Mouse (Mus musculus) lung, adult 2 months (tissue): Measurements from ENCODE around the gene Topbp1.
A peak's percentile ranks its signal among the peaks of the same experiment; 100 is the strongest.

Source experiments
- CTCF ChIP-seq: fragments of 200-500 bp; IDR thresholded peaks from 2 replicates; pipeline ENCODE4 v1.5.1; 2011; ENCODE audit warnings: mild to moderate bottlenecking, low read length, control low read depth; ENCODE audit not compliant: insufficient read depth
- POLR2A ChIP-seq: fragments of 200-500 bp; IDR thresholded peaks from 2 replicates; pipeline ENCODE4 v1.6.1; 2011; ENCODE audit warnings: low read depth, mild to moderate bottlenecking, control low read depth, low read length, borderline replicate concordance; ENCODE audit errors: extremely low read depth

DNA sequence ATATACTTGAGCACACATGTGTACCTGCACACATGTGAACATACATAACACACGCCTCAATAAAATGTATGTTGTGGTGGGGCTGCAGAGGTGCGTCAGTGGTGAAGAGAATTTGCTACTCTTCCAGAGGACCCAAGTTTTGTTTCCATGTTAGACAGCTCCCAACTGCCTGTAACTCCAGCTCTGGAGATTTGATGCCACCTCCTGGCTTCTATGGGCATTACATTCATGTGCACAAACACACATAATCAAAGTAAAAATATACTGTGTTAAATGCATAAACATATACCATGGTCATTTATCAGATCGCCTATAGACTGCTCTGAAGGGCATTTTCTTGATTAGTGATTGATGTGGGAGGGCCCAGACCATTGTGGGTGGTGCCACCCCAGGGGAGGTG, 2.3 kb upstream of the Topbp1 start:
- TF ChIP-seq CTCF (peak; percentile 44; the same call in 1 of the 2 replicates), POLR2A (no peak)
